In the genomic region with DNA sequence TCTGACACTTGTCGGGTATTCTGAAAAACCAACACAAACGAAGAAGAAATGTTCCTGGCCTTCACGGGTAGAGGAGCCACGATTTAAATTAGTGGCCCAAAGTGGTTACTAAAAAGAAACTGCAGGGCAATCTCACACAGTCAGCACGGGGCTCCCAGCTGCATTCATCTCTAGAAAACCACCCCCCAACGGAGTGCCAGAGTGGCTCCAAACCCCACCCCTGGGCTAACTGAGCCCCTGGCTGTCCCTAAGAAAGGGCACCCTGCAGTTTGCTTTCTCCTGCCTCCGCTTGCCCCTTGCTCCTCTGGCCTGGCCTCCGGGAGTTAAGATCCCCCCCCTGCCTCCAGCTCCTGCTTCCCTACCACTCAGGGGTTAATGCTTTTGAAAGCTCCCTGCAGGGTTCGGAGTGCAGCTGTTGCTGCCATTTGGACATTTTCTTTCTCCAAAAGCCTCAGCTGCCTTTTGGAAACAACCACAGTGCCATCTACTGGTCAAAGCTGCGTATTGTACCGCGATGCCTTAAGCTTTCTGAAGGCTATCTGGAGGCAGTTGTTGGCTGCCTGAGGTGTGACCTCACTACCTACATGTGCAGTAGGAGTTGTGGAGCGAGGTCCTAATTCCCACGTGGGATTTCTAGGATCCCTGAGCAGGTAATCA, we compare ENCODE assay signal across 8 mouse cellular contexts.
DNase-seq lines count a peak whose midpoint lies in the region; ATAC-seq and TF ChIP-seq lines count a peak whose summit lies in the region.

No protein-coding gene starts in this region.

- H3K9ac ChIP-seq in hindbrain, embryonic 16.5 days (ENCODE audit: low read depth, low read length), result 0 out of 2 replicates have a peak overlapping the region, but pooled peaks have one; percentile 39

- intact Hi-C loops in gastrocnemius, adult 2 months (cut with DNase I), result loop anchor here (10.0 kb wide), 1 partner anchor 192 kb away; no protein-coding TSS in a partner anchor

- H3K27ac ChIP-seq in gastrocnemius, adult 2 months, result peak overlapping the region; percentile 13; the same call in 1 of the 2 replicates
- 0 out of 2 replicates have a peak overlapping the region, but pooled peaks have one; percentile 12 for H3K27ac ChIP-seq in hindbrain, embryonic 16.5 days (ENCODE audit: low read depth, low read length)

- TF ChIP-seq CTCF in gastrocnemius, adult 2 months (IDR thresholded peaks at IDR 0.05), result peak; percentile 89

- peak; percentile 73 for ATAC-seq in hindbrain, embryonic 16.5 days

- 2% methylated on average over 14 of the region's 14 CpGs for WGBS in hindbrain, embryonic 16.5 days

- H3K27me3 ChIP-seq in hindbrain, embryonic 16.5 days (replicated peaks; ENCODE audit: control insufficient read depth, insufficient read depth, low read length), result no peaks in the 10 kb centered on the region

- peak; percentile 79 for DNase-seq in WW6 (ENCODE audit: low read depth, low spot score)
- peak; percentile 89 to 96 for DNase-seq in cerebellum, postnatal 36 days
- peak; percentile 83 for DNase-seq in gastrocnemius, adult 2 months
- DNase-seq in left cerebral cortex, adult 18-20 months (ENCODE audit: low spot score in 2 of 2), result peak; percentile 80 to 87
- peak; percentile 75 to 81 for DNase-seq in lung, postnatal 4 days
- peak; percentile 87 to 90 for DNase-seq in right cerebral cortex, postnatal 10 days (ENCODE audit: low spot score in 2 of 2)
- peak; percentile 76 for DNase-seq in yolk sac, embryonic 10.5 days (ENCODE audit: low spot score)

- H3K4me2 ChIP-seq in hindbrain, embryonic 16.5 days (ENCODE audit: low read length), result peak overlapping the region; percentile 56

- H3K4me3 ChIP-seq in gastrocnemius, adult 2 months, result peak overlapping the region; percentile 43
- H3K4me3 ChIP-seq in hindbrain, embryonic 16.5 days (ENCODE audit: low read length), result peak overlapping the region; percentile 21; the same call in 1 of the 2 replicates

- H3K4me1 ChIP-seq in hindbrain, embryonic 16.5 days (ENCODE audit: control insufficient read depth, insufficient read depth, low read depth, low read length), result peaks cover 5% of the 10 kb centered on the region

- no peaks in the 10 kb centered on the region for H3K9me3 ChIP-seq in hindbrain, embryonic 16.5 days (ENCODE audit: control insufficient read depth, low read length)

- H3K36me3 ChIP-seq in hindbrain, embryonic 16.5 days (ENCODE audit: control insufficient read depth, insufficient read depth, low read length), result no peaks in the 10 kb centered on the region

Comparison
In these comparisons a context has a peak if more than half of its experiments do, and no peak if none do; other contexts are left out.
1. Peak in every context shown above with its lines: DNase-seq, ATAC-seq, H3K4me3 ChIP-seq and H3K27ac ChIP-seq.